Mouse (Mus musculus) forebrain, embryonic 13.5 days (tissue): ENCODE measurements around the gene Recql5. TPM values are rescaled to one million over a fixed set of nuclear protein-coding genes. Genes with fewer than 3 reads are reported as not detected.
A peak's percentile ranks its signal among the peaks of the same experiment; 100 is the strongest.

ENCODE experiments used
- ATAC-seq: fragments of 200-750 bp; cut with Nextera tagmentation; 2 replicates; pipeline ENCODE4 v1.8.0; 2017
- H3K27ac ChIP-seq: fragments of 300-500 bp; sonication (generic); 2 replicates; pipeline ENCODE4 v1.5.1; 2015; ENCODE audit warnings: inconsistent platforms, mild to moderate bottlenecking, moderate library complexity
- H3K27me3 ChIP-seq: fragments of 300-500 bp; sonication (generic); 2 replicates; pipeline ENCODE4 v1.6.1; 2015; ENCODE audit warnings: mild to moderate bottlenecking, inconsistent platforms
- H3K36me3 ChIP-seq: fragments of 300-500 bp; sonication (generic); 2 replicates; pipeline ENCODE4 v1.6.1; 2015; ENCODE audit warnings: mild to moderate bottlenecking, inconsistent platforms; ENCODE audit not compliant: poor library complexity, severe bottlenecking
- H3K4me1 ChIP-seq: fragments of 300-500 bp; sonication (generic); 2 replicates; pipeline ENCODE4 v1.6.1; 2015; ENCODE audit warnings: inconsistent platforms
- H3K4me2 ChIP-seq: fragments of 300-500 bp; sonication (generic); 2 replicates; pipeline ENCODE4 v1.6.1; 2015; ENCODE audit warnings: inconsistent platforms, mild to moderate bottlenecking, moderate library complexity
- H3K4me3 ChIP-seq: fragments of 300-500 bp; sonication (generic); 2 replicates; pipeline ENCODE4 v1.5.1; 2015; ENCODE audit warnings: mild to moderate bottlenecking, inconsistent platforms
- H3K9ac ChIP-seq: fragments of 300-500 bp; sonication (generic); 2 replicates; pipeline ENCODE4 v1.6.1; 2015; ENCODE audit warnings: mild to moderate bottlenecking, inconsistent platforms
- H3K9me3 ChIP-seq: fragments of 300-500 bp; sonication (generic); replicated peaks from 2 replicates; pipeline ENCODE4 v1.6.1; 2016; ENCODE audit warnings: inconsistent platforms
- WGBS: fragments of 180-500 bp; shearing (Covaris S2); methylation state at CpG from one replicate; pipeline ENCODE4 v1.1.7; 2015; 5-methylcytosine and 5-hydroxymethylcytosine counted together
- polyA plus RNA-seq: library from polyadenylated mRNA; unstranded; fragments of >200 nt; fragmentation: Nextera tagmentation; extraction: Ambion mirVana; gene quantifications from 2 replicates; pipeline ENCODE4 v1.2.1, GENCODE M21; 2015

Recql5 gene
- polyA plus RNA-seq, 1 experiment from 2014 or later: 24.4 TPM

GRCm38 (mm10) chr11:115904956-115905790, 28.1 kb downstream of the Recql5 start:
- Histone ChIP-seq H3K27me3 (no peaks in the 10 kb centered on the region), H3K9ac (no peak overlapping the region), H3K4me2 (no peak overlapping the region), H3K36me3 (peaks cover 22% of the 10 kb centered on the region; the same call in 1 of the 2 replicates), H3K9me3 (no peaks in the 10 kb centered on the region), H3K4me3 (no peak overlapping the region), H3K4me1 (0 out of 2 replicates have a peak, but pooled peaks cover 5% of the 10 kb centered on the region), H3K27ac (no peak overlapping the region)
- ATAC-seq: no peak
- WGBS: 53% methylated on average over 16 of the region's 16 CpGs

- ATAC-seq: no peak
- Histone ChIP-seq H3K4me1 (peaks cover 12% of the 10 kb centered on the region; the same call in 1 of the 2 replicates), H3K4me2 (no peak overlapping the region), H3K27me3 (no peaks in the 10 kb centered on the region), H3K4me3 (no peak overlapping the region), H3K36me3 (peaks cover 17% of the 10 kb centered on the region; the same call in 1 of the 2 replicates), H3K27ac (no peak overlapping the region), H3K9ac (no peak overlapping the region), H3K9me3 (no peaks in the 10 kb centered on the region)
- 87% methylated on average over 8 of the region's 8 CpGs for WGBS
These were observed 28.9 kb downstream of the Recql5 start for GRCm38 (mm10) chr11:115904231-115904955.

- Histone ChIP-seq H3K4me1 (peaks cover 12% of the 10 kb centered on the region; the same call in 1 of the 2 replicates), H3K27ac (no peak overlapping the region), H3K9me3 (no peaks in the 10 kb centered on the region), H3K36me3 (peaks cover 17% of the 10 kb centered on the region; the same call in 1 of the 2 replicates), H3K27me3 (no peaks in the 10 kb centered on the region), H3K9ac (no peak overlapping the region), H3K4me2 (no peak overlapping the region), H3K4me3 (no peak overlapping the region)
- WGBS: 86% methylated on average over 11 of the region's 11 CpGs
- ATAC-seq: no peak
These were observed 29.7 kb downstream of the Recql5 start for GRCm38 (mm10) chr11:115903384-115904230.

GRCm38 (mm10) chr11:115902831-115903230, 30.4 kb downstream of the Recql5 start:
- H3K27me3 ChIP-seq: no peaks in the 10 kb centered on the region
- H3K4me2 ChIP-seq: no peak overlapping the region
- no peaks in the 10 kb centered on the region for H3K9me3 ChIP-seq
- peaks cover 13% of the 10 kb centered on the region; the same call in 1 of the 2 replicates for H3K36me3 ChIP-seq
- ATAC-seq: no peak
- 93% methylated on average over 1 of the region's 1 CpGs for WGBS
- peaks cover 12% of the 10 kb centered on the region; the same call in 1 of the 2 replicates for H3K4me1 ChIP-seq
- no peak overlapping the region for H3K4me3 ChIP-seq
- H3K9ac ChIP-seq: no peak overlapping the region
- H3K27ac ChIP-seq: no peak overlapping the region

- H3K4me3 ChIP-seq: no peak overlapping the region
- no peaks in the 10 kb centered on the region for H3K9me3 ChIP-seq
- no peak overlapping the region for H3K9ac ChIP-seq
- H3K36me3 ChIP-seq: peaks cover 19% of the 10 kb centered on the region; the same call in 1 of the 2 replicates
- no peak for ATAC-seq
- 86% methylated on average over 5 of the region's 5 CpGs for WGBS
- H3K4me2 ChIP-seq: no peak overlapping the region
- no peak overlapping the region for H3K27ac ChIP-seq
- no peaks in the 10 kb centered on the region for H3K27me3 ChIP-seq
- H3K4me1 ChIP-seq: peaks cover 12% of the 10 kb centered on the region; the same call in 1 of the 2 replicates
These were observed 31.1 kb downstream of the Recql5 start for GRCm38 (mm10) chr11:115902177-115902576.

GRCm38 (mm10) chr11:115901338-115902161, 31.7 kb downstream of the Recql5 start:
- Histone ChIP-seq H3K36me3 (peaks cover 21% of the 10 kb centered on the region), H3K9me3 (no peaks in the 10 kb centered on the region), H3K4me1 (peaks cover 12% of the 10 kb centered on the region; the same call in 1 of the 2 replicates), H3K4me3 (no peak overlapping the region), H3K27ac (no peak overlapping the region), H3K27me3 (no peaks in the 10 kb centered on the region), H3K4me2 (no peak overlapping the region), H3K9ac (no peak overlapping the region)
- ATAC-seq: no peak
- 91% methylated on average over 9 of the region's 9 CpGs for WGBS

GRCm38 (mm10) chr11:115900561-115901337, 32.5 kb downstream of the Recql5 start:
- H3K36me3 ChIP-seq: peaks cover 28% of the 10 kb centered on the region
- no peak overlapping the region for H3K27ac ChIP-seq
- no peak overlapping the region for H3K4me2 ChIP-seq

GRCm38 (mm10) chr11:115899486-115900266, 33.6 kb downstream of the Recql5 start, which contains the start of gene Smim5:
TSS of gene Smim5 (plus strand) at chr11:115899966.
- 36% methylated on average over 16 of the region's 16 CpGs for WGBS
- Histone ChIP-seq H3K9ac (peak within 1 kb of the TSS; percentile 22), H3K27ac (no peak within 1 kb of the TSS), H3K4me1 (peaks cover 12% of the 10 kb centered on the region; the same call in 1 of the 2 replicates), H3K4me3 (no peak within 1 kb of the TSS), H3K27me3 (no peaks in the 10 kb centered on the region), H3K4me2 (peak within 1 kb of the TSS; percentile 8; the same call in 1 of the 2 replicates), H3K36me3 (peaks cover 31% of the 10 kb centered on the region), H3K9me3 (no peaks in the 10 kb centered on the region)
- no peak for ATAC-seq

More at GRCm38 (mm10) chr11:115900561-115901337, 32.5 kb downstream of the Recql5 start:
- H3K27me3 ChIP-seq: no peaks in the 10 kb centered on the region
- H3K9me3 ChIP-seq: no peaks in the 10 kb centered on the region
- H3K4me1 ChIP-seq: peaks cover 12% of the 10 kb centered on the region; the same call in 1 of the 2 replicates
- 0 out of 2 replicates have a peak overlapping the region, but pooled peaks have one; percentile 10 for H3K9ac ChIP-seq
- no peak overlapping the region for H3K4me3 ChIP-seq
- ATAC-seq: no peak
- 84% methylated on average over 8 of the region's 8 CpGs for WGBS

GRCm38 (mm10) chr11:115898886-115899285, 34.4 kb downstream of the Recql5 start:
- H3K27ac ChIP-seq: no peak overlapping the region
- 11% methylated on average over 4 of the region's 4 CpGs for WGBS
- no peak overlapping the region for H3K4me2 ChIP-seq
- no peak overlapping the region for H3K9ac ChIP-seq
- H3K9me3 ChIP-seq: no peaks in the 10 kb centered on the region
- ATAC-seq: no peak
- peaks cover 39% of the 10 kb centered on the region for H3K36me3 ChIP-seq
- H3K4me3 ChIP-seq: no peak overlapping the region
- H3K27me3 ChIP-seq: no peaks in the 10 kb centered on the region
- H3K4me1 ChIP-seq: peaks cover 12% of the 10 kb centered on the region; the same call in 1 of the 2 replicates
